In the genomic region with DNA sequence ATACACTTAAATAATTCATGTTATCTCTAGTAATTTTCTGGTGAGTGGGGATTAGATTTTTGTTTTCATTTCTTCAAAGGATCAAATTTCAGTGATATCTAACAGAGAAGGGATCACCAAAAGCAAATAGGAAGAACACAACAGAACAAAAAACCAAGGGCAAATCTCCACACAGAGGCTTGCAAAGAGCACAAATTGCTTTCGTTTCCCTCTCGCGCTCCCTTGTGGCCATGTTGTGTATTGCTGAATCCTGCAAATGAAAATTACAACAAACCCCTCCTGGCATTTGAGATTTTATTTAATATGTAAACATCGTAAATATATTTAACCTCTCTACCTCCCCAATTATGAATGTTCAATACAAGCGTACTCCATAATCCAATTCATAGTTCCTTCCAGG, we compare ENCODE assay signal across 8 mouse cellular contexts.
DNase-seq lines count a peak whose midpoint lies in the region; ATAC-seq and TF ChIP-seq lines count a peak whose summit lies in the region.

No protein-coding gene starts in this region.

- peak; percentile 7 to 73 for DNase-seq in heart, adult 2 months
- no peak for DNase-seq in heart, adult 11 months
- peak; percentile 68 for DNase-seq in 3T3-L1 (ENCODE audit: low read depth, low spot score)
- DNase-seq in adrenal gland, postnatal 14 days = peak; percentile 70
- DNase-seq in embryonic facial prominence, embryonic 11.5 days (ENCODE audit: low spot score) = peak; percentile 77
- peak; percentile 44 for DNase-seq in kidney, adult 9 months
- peak; percentile 4 for DNase-seq in lung, adult 2 months
- DNase-seq in right cerebral cortex, postnatal 4 days = peak; percentile 70

- no peak for TF ChIP-seq POLR2A in heart, adult 2 months (IDR thresholded peaks at IDR 0.05; ENCODE audit: insufficient read depth, low read depth, low read length)
- TF ChIP-seq POLR2A in lung, adult 2 months (IDR thresholded peaks at IDR 0.05; ENCODE audit: borderline replicate concordance, extremely low read depth, low read depth, low read length) = no peak

- no peak overlapping the region for H3K9ac ChIP-seq in heart, adult 2 months (ENCODE audit: low read depth, low read length)
- H3K9ac ChIP-seq in embryonic facial prominence, embryonic 11.5 days (replicated peaks; ENCODE audit: low read length) = no peak overlapping the region

- H3K27ac ChIP-seq in heart, adult 2 months = no peak overlapping the region
- no peak overlapping the region for H3K27ac ChIP-seq in embryonic facial prominence, embryonic 11.5 days (replicated peaks; ENCODE audit: low read depth, low read length)

- 0 out of 2 replicates have a peak, but pooled peaks have one; percentile 26 for TF ChIP-seq EP300 in heart, adult 2 months (IDR thresholded peaks at IDR 0.05; ENCODE audit: insufficient read depth, low read depth, low read length)

- no peaks in the 10 kb centered on the region for H3K27me3 ChIP-seq in heart, adult 2 months (ENCODE audit: control insufficient read depth, insufficient read depth, low read length)
- no peaks in the 10 kb centered on the region for H3K27me3 ChIP-seq in embryonic facial prominence, embryonic 11.5 days (ENCODE audit: control insufficient read depth, insufficient read depth, low read length)

- H3K9me3 ChIP-seq in embryonic facial prominence, embryonic 11.5 days (replicated peaks; ENCODE audit: control insufficient read depth, low read length) = no peaks in the 10 kb centered on the region

- no peaks in the 10 kb centered on the region for H3K4me1 ChIP-seq in heart, adult 2 months (ENCODE audit: control insufficient read depth, insufficient read depth, low read length)
- no peaks in the 10 kb centered on the region for H3K4me1 ChIP-seq in embryonic facial prominence, embryonic 11.5 days (ENCODE audit: control insufficient read depth, insufficient read depth, low read length)
- no peaks in the 10 kb centered on the region for H3K4me1 ChIP-seq in lung, adult 2 months (ENCODE audit: control insufficient read depth, insufficient read depth, low read length)

- no peak overlapping the region for H3K4me3 ChIP-seq in heart, adult 2 months
- H3K4me3 ChIP-seq in embryonic facial prominence, embryonic 11.5 days (ENCODE audit: low read depth, low read length) = no peak overlapping the region
- H3K4me3 ChIP-seq in lung, adult 2 months (replicated peaks; ENCODE audit: extremely low read depth, low read depth, low read length) = no peak overlapping the region

- peak; percentile 94 for TF ChIP-seq CTCF in heart, adult 2 months (IDR thresholded peaks at IDR 0.05)
- peak; percentile 42; the same call in 1 of the 2 replicates for TF ChIP-seq CTCF in lung, adult 2 months (IDR thresholded peaks at IDR 0.05; ENCODE audit: insufficient read depth, low read length)

- H3K36me3 ChIP-seq in heart, adult 2 months (ENCODE audit: control insufficient read depth, insufficient read depth, low read length) = no peaks in the 10 kb centered on the region
- H3K36me3 ChIP-seq in embryonic facial prominence, embryonic 11.5 days (replicated peaks; ENCODE audit: control insufficient read depth, insufficient read depth, low read depth, low read length) = no peaks in the 10 kb centered on the region

- WGBS in heart, adult 2 months = 6% methylated on average over 5 of the region's 5 CpGs
- 8% methylated on average over 5 of the region's 5 CpGs for WGBS in embryonic facial prominence, embryonic 11.5 days
- WGBS in lung, adult 2 months = 7% methylated on average over 5 of the region's 5 CpGs

- intact Hi-C loops in heart, adult 2 months (cut with DNase I) = loop anchor here (1.0 to 5.0 kb wide), 2 partner anchors 48 to 165 kb away; no protein-coding TSS in a partner anchor

- no peak for ATAC-seq in embryonic facial prominence, embryonic 11.5 days (replicated peaks; ENCODE audit: insufficient number of reproducible peaks, low FRiP score, low TSS enrichment, low read depth)

- H3K4me2 ChIP-seq in embryonic facial prominence, embryonic 11.5 days (ENCODE audit: low read depth, low read length) = no peak overlapping the region

- no peaks in the 10 kb centered on the region for H3K79me2 ChIP-seq in heart, adult 2 months (replicated peaks; ENCODE audit: control insufficient read depth, insufficient read depth, low read length)
